Mouse (Mus musculus): ENCODE results near the gene Lrrk1. TPM values are rescaled to one million over a fixed set of nuclear protein-coding genes. Genes with fewer than 3 reads are reported as not detected.

Lrrk1 gene
- polyA plus RNA-seq, 1 experiment from 2014 or later = 6.9 TPM

GRCm38 (mm10) chr7:66282984-66283612, 105.1 kb downstream of the Lrrk1 start:
- H3K9ac ChIP-seq (replicated peaks) = 0 out of 2 replicates have a peak overlapping the region, but pooled peaks have one; percentile 0
- H3K9me3 ChIP-seq = no peaks in the 10 kb centered on the region
- no peak overlapping the region for H3K4me3 ChIP-seq
- ATAC-seq (ENCODE audit: low FRiP score, low read depth) = peak; percentile 84
- H3K4me2 ChIP-seq (replicated peaks) = peak overlapping the region; percentile 37
- no peaks in the 10 kb centered on the region for H3K36me3 ChIP-seq
- 14% methylated on average over 10 of the region's 10 CpGs for WGBS
- peak overlapping the region; percentile 58 for H3K27ac ChIP-seq (replicated peaks)
- H3K27me3 ChIP-seq = peaks cover 14% of the 10 kb centered on the region
- peaks cover 13% of the 10 kb centered on the region for H3K4me1 ChIP-seq

- Histone ChIP-seq H3K4me2 (replicated peaks) (no peak overlapping the region), H3K27me3 (peaks cover 14% of the 10 kb centered on the region), H3K4me1 (peaks cover 13% of the 10 kb centered on the region), H3K9me3 (no peaks in the 10 kb centered on the region), H3K36me3 (no peaks in the 10 kb centered on the region), H3K4me3 (no peak overlapping the region), H3K9ac (replicated peaks) (no peak overlapping the region), H3K27ac (replicated peaks) (0 out of 2 replicates have a peak overlapping the region, but pooled peaks have one; percentile 15)
- ATAC-seq (ENCODE audit: low FRiP score, low read depth) = no peak
- 59% methylated on average over 12 of the region's 12 CpGs for WGBS
These were observed 105.9 kb downstream of the Lrrk1 start for GRCm38 (mm10) chr7:66282265-66282664.

GRCm38 (mm10) chr7:66278001-66278400, 110.1 kb downstream of the Lrrk1 start:
- ATAC-seq (ENCODE audit: low FRiP score, low read depth) = no peak
- WGBS = 80% methylated on average over 3 of the region's 3 CpGs
- H3K4me2 ChIP-seq (replicated peaks) = no peak overlapping the region
- no peaks in the 10 kb centered on the region for H3K36me3 ChIP-seq
- no peak overlapping the region for H3K4me3 ChIP-seq
- no peaks in the 10 kb centered on the region for H3K9me3 ChIP-seq
- peaks cover 5% of the 10 kb centered on the region for H3K4me1 ChIP-seq
- no peak overlapping the region for H3K27ac ChIP-seq (replicated peaks)
- H3K27me3 ChIP-seq = peaks cover 4% of the 10 kb centered on the region; the same call in 1 of the 2 replicates
- H3K9ac ChIP-seq (replicated peaks) = no peak overlapping the region

GRCm38 (mm10) chr7:66273494-66273893, 114.7 kb downstream of the Lrrk1 start:
- H3K36me3 ChIP-seq = no peaks in the 10 kb centered on the region
- no peak overlapping the region for H3K4me3 ChIP-seq
- H3K4me2 ChIP-seq (replicated peaks) = no peak overlapping the region
- no peaks in the 10 kb centered on the region for H3K27me3 ChIP-seq
- no peaks in the 10 kb centered on the region for H3K4me1 ChIP-seq
- no peak overlapping the region for H3K9ac ChIP-seq (replicated peaks)
- H3K27ac ChIP-seq (replicated peaks) = no peak overlapping the region
- no peak for ATAC-seq (ENCODE audit: low FRiP score, low read depth)
- 93% methylated on average over 5 of the region's 5 CpGs for WGBS
- H3K9me3 ChIP-seq = peaks cover 5% of the 10 kb centered on the region; the same call in 1 of the 2 replicates

- no peaks in the 10 kb centered on the region for H3K4me1 ChIP-seq
- no peak overlapping the region for H3K27ac ChIP-seq (replicated peaks)
- H3K4me3 ChIP-seq = no peak overlapping the region
- H3K9ac ChIP-seq (replicated peaks) = no peak overlapping the region
- no peaks in the 10 kb centered on the region for H3K36me3 ChIP-seq
- ATAC-seq (ENCODE audit: low FRiP score, low read depth) = no peak
- H3K27me3 ChIP-seq = no peaks in the 10 kb centered on the region
- peaks cover 5% of the 10 kb centered on the region; the same call in 1 of the 2 replicates for H3K9me3 ChIP-seq
- no peak overlapping the region for H3K4me2 ChIP-seq (replicated peaks)
- WGBS = 74% methylated on average over 6 of the region's 6 CpGs
These were observed 116.9 kb downstream of the Lrrk1 start for GRCm38 (mm10) chr7:66271226-66271625.

- Histone ChIP-seq H3K4me3 (no peak overlapping the region), H3K4me1 (no peaks in the 10 kb centered on the region), H3K4me2 (replicated peaks) (no peak overlapping the region), H3K9me3 (peaks cover 5% of the 10 kb centered on the region; the same call in 1 of the 2 replicates), H3K36me3 (no peaks in the 10 kb centered on the region), H3K27ac (replicated peaks) (no peak overlapping the region), H3K9ac (replicated peaks) (no peak overlapping the region), H3K27me3 (no peaks in the 10 kb centered on the region)
- 91% methylated on average over 6 of the region's 6 CpGs for WGBS
- no peak for ATAC-seq (ENCODE audit: low FRiP score, low read depth)
These were observed 121.0 kb downstream of the Lrrk1 start for GRCm38 (mm10) chr7:66266942-66267850.

- Histone ChIP-seq H3K9me3 (no peaks in the 10 kb centered on the region), H3K4me1 (0 out of 2 replicates have a peak, but pooled peaks cover 3% of the 10 kb centered on the region), H3K36me3 (no peaks in the 10 kb centered on the region), H3K27me3 (no peaks in the 10 kb centered on the region), H3K9ac (replicated peaks) (no peak overlapping the region), H3K4me3 (no peak overlapping the region), H3K27ac (replicated peaks) (no peak overlapping the region), H3K4me2 (replicated peaks) (no peak overlapping the region)
- ATAC-seq (ENCODE audit: low FRiP score, low read depth) = no peak
- 76% methylated on average over 5 of the region's 5 CpGs for WGBS
These were observed 124.7 kb downstream of the Lrrk1 start for GRCm38 (mm10) chr7:66263421-66263820.

- H3K4me1 ChIP-seq = 0 out of 2 replicates have a peak, but pooled peaks cover 3% of the 10 kb centered on the region
- H3K36me3 ChIP-seq = no peaks in the 10 kb centered on the region
- no peaks in the 10 kb centered on the region for H3K27me3 ChIP-seq
- WGBS = 94% methylated on average over 13 of the region's 13 CpGs
- H3K9ac ChIP-seq (replicated peaks) = no peak overlapping the region
- no peaks in the 10 kb centered on the region for H3K9me3 ChIP-seq
- no peak overlapping the region for H3K4me2 ChIP-seq (replicated peaks)
- no peak for ATAC-seq (ENCODE audit: low FRiP score, low read depth)
- H3K4me3 ChIP-seq = no peak overlapping the region
- H3K27ac ChIP-seq (replicated peaks) = no peak overlapping the region
These were observed 125.5 kb downstream of the Lrrk1 start for GRCm38 (mm10) chr7:66262570-66263156.

GRCm38 (mm10) chr7:66260763-66261390, 127.3 kb downstream of the Lrrk1 start:
- H3K27ac ChIP-seq (replicated peaks) = no peak overlapping the region
- H3K9ac ChIP-seq (replicated peaks) = no peak overlapping the region
- no peaks in the 10 kb centered on the region for H3K9me3 ChIP-seq
- H3K4me3 ChIP-seq = no peak overlapping the region
- WGBS = 84% methylated on average over 7 of the region's 7 CpGs
- H3K4me2 ChIP-seq (replicated peaks) = no peak overlapping the region
- 0 out of 2 replicates have a peak, but pooled peaks cover 3% of the 10 kb centered on the region for H3K4me1 ChIP-seq
- ATAC-seq (ENCODE audit: low FRiP score, low read depth) = no peak
- H3K27me3 ChIP-seq = no peaks in the 10 kb centered on the region
- no peaks in the 10 kb centered on the region for H3K36me3 ChIP-seq

- no peak overlapping the region for H3K27ac ChIP-seq (replicated peaks)
- 0 out of 2 replicates have a peak, but pooled peaks cover 3% of the 10 kb centered on the region for H3K4me1 ChIP-seq
- no peaks in the 10 kb centered on the region for H3K9me3 ChIP-seq
- H3K36me3 ChIP-seq = no peaks in the 10 kb centered on the region
- H3K4me3 ChIP-seq = no peak overlapping the region
- WGBS = 91% methylated on average over 8 of the region's 8 CpGs
- H3K27me3 ChIP-seq = no peaks in the 10 kb centered on the region
- ATAC-seq (ENCODE audit: low FRiP score, low read depth) = no peak
- no peak overlapping the region for H3K4me2 ChIP-seq (replicated peaks)
- no peak overlapping the region for H3K9ac ChIP-seq (replicated peaks)
These were observed 127.9 kb downstream of the Lrrk1 start for GRCm38 (mm10) chr7:66260295-66260694.

GRCm38 (mm10) chr7:66259436-66260206, 128.5 kb downstream of the Lrrk1 start:
- no peaks in the 10 kb centered on the region for H3K9me3 ChIP-seq

More at GRCm38 (mm10) chr7:66259436-66260206, 128.5 kb downstream of the Lrrk1 start:
- Histone ChIP-seq H3K9ac (replicated peaks) (no peak overlapping the region), H3K4me3 (no peak overlapping the region), H3K4me1 (0 out of 2 replicates have a peak, but pooled peaks cover 3% of the 10 kb centered on the region), H3K4me2 (replicated peaks) (no peak overlapping the region), H3K27me3 (no peaks in the 10 kb centered on the region), H3K27ac (replicated peaks) (no peak overlapping the region), H3K36me3 (no peaks in the 10 kb centered on the region)
- WGBS = 86% methylated on average over 14 of the region's 14 CpGs
- no peak for ATAC-seq (ENCODE audit: low FRiP score, low read depth)

All from midbrain, embryonic 12.5 days (tissue).